Mouse (Mus musculus): ENCODE data around the gene Tmem242.

DNA sequence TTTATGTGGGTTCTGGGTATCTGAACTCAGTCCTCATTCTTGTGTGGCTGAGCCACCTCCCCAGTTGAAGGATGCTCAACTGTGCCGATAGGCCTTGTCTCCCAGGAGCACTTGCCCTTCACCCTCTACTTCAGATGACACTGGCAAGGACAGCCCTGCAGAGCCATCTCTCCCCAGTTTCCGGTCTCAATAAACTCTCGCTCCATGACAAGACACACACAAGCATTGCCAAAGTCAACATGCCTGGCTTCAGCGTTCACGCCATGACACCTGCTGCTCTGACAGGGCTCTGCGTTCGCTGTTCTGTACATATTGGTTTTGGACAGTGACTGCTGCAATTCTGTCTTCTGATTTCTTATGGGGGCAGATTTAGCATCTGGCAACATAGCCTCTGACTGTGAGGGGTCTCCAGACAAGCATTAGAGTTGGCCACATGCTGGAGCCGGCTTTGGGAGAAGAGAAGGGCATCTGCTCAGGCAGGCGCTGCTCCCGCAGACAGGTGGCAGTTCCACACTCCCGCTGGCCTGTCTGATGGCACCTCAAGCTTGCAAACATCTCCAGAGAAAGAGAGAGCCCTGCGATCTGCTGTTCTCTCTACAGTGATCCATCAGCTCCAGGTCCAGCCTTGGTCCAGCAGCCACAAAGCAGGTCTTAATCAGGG is 53.0 kb downstream of the Tmem242 start:
- TF ChIP-seq KAT2A (IDR thresholded peaks at IDR 0.05; ENCODE audit: insufficient replicate concordance, low read length) (no peak), CTCF (conservative IDR thresholded peaks at IDR 0.05 in 1 of 2, IDR thresholded peaks at IDR 0.05 in 1 of 2; ENCODE audit: low read depth in 2 of 2, low read length in 2 of 2) (no peak), HCFC1 (IDR thresholded peaks at IDR 0.05; ENCODE audit: low read depth, low read length) (no peak), MXI1 (IDR thresholded peaks at IDR 0.05; ENCODE audit: low read depth, low read length) (no peak), NRF1 (IDR thresholded peaks at IDR 0.05; ENCODE audit: low read depth, low read length) (no peak), SIN3A (IDR thresholded peaks at IDR 0.05; ENCODE audit: low read length) (no peak), POLR2A (IDR thresholded peaks at IDR 0.05; ENCODE audit: low read depth, low read length) (no peak), RCOR1 (conservative IDR thresholded peaks at IDR 0.05; ENCODE audit: low read depth, low read length) (no peak), CHD2 (IDR thresholded peaks at IDR 0.05; ENCODE audit: low read length) (no peak), ETS1 (conservative IDR thresholded peaks at IDR 0.05; ENCODE audit: low read depth, low read length) (no peak), EP300 (IDR thresholded peaks at IDR 0.05; ENCODE audit: low read length) (no peak), RAD21 (IDR thresholded peaks at IDR 0.05; ENCODE audit: low read depth, low read length) (no peak), NELFE (IDR thresholded peaks at IDR 0.05; ENCODE audit: low read depth, low read length) (no peak)
